Mouse (Mus musculus): ENCODE measurements at regions not wholly inside any gene's neighbourhood (a gene's known extent, or its start where the extent isn't known, plus 50 kb on each side); places are given as distances from the start of the nearest gene placed in this dataset.
"Not testable (repeated sequence)": the region's sequence is repeated elsewhere in the genome, so short reads cannot be mapped to it uniquely, and the experiment has no call there.

- 62% methylated on average over 9 of the region's 9 CpGs for WGBS
These were observed 171.1 kb upstream of the Arglu1 start for GRCm38 (mm10) chr8:8861331-8861940.

GRCm38 (mm10) chr8:8858636-8859035 is 168.3 kb upstream of the Arglu1 start:
- Histone ChIP-seq H3K4me1 (ENCODE audit: control insufficient read depth, insufficient read depth, low read length) (no peaks in the 10 kb centered on the region), H3K27me3 (ENCODE audit: control insufficient read depth, insufficient read depth, low read length) (peaks cover 4% of the 10 kb centered on the region; the same call in 1 of the 2 replicates), H3K36me3 (ENCODE audit: control insufficient read depth, insufficient read depth, low read length) (no peaks in the 10 kb centered on the region), H3K4me2 (no peak overlapping the region), H3K27ac (ENCODE audit: low read depth, low read length) (no peak overlapping the region), H3K9me3 (ENCODE audit: control insufficient read depth, low read length) (no peaks in the 10 kb centered on the region), H3K4me3 (ENCODE audit: low read depth, low read length) (no peak overlapping the region), H3K9ac (ENCODE audit: low read length) (no peak overlapping the region)
- no peak for DNase-seq (ENCODE audit: low spot score, missing footprints)
- no peak for ATAC-seq (ENCODE audit: low FRiP score)
- 79% methylated on average over 3 of the region's 3 CpGs for WGBS

More at GRCm38 (mm10) chr8:8861331-8861940, 171.1 kb upstream of the Arglu1 start:
- no peak overlapping the region for H3K9ac ChIP-seq (ENCODE audit: low read length)
- H3K27me3 ChIP-seq (ENCODE audit: control insufficient read depth, insufficient read depth, low read length): peaks cover 20% of the 10 kb centered on the region
- H3K27ac ChIP-seq (ENCODE audit: low read depth, low read length): no peak overlapping the region
- no peak for DNase-seq (ENCODE audit: low spot score, missing footprints)
- H3K36me3 ChIP-seq (ENCODE audit: control insufficient read depth, insufficient read depth, low read length): no peaks in the 10 kb centered on the region
- no peak overlapping the region for H3K4me2 ChIP-seq
- no peak overlapping the region for H3K4me3 ChIP-seq (ENCODE audit: low read depth, low read length)
- no peak for ATAC-seq (ENCODE audit: low FRiP score)
- no peaks in the 10 kb centered on the region for H3K4me1 ChIP-seq (ENCODE audit: control insufficient read depth, insufficient read depth, low read length)
- no peaks in the 10 kb centered on the region for H3K9me3 ChIP-seq (ENCODE audit: control insufficient read depth, low read length)

- peaks cover 5% of the 10 kb centered on the region; the same call in 1 of the 2 replicates for H3K4me1 ChIP-seq (ENCODE audit: control insufficient read depth, insufficient read depth, low read length)
- DNase-seq (ENCODE audit: low spot score, missing footprints) (peak; percentile 62), ATAC-seq (ENCODE audit: low FRiP score) (no peak)
- no peak overlapping the region for H3K27ac ChIP-seq (ENCODE audit: low read depth, low read length)
- peaks cover 7% of the 10 kb centered on the region for H3K27me3 ChIP-seq (ENCODE audit: control insufficient read depth, insufficient read depth, low read length)
- H3K9me3 ChIP-seq (ENCODE audit: control insufficient read depth, low read length): no peaks in the 10 kb centered on the region
- WGBS: 60% methylated on average over 7 of the region's 7 CpGs
- H3K9ac ChIP-seq (ENCODE audit: low read length): no peak overlapping the region
- no peaks in the 10 kb centered on the region for H3K36me3 ChIP-seq (ENCODE audit: control insufficient read depth, insufficient read depth, low read length)
- no peak overlapping the region for H3K4me3 ChIP-seq (ENCODE audit: low read depth, low read length)
- no peak overlapping the region for H3K4me2 ChIP-seq
These were observed 162.5 kb upstream of the Arglu1 start for GRCm38 (mm10) chr8:8852656-8853366.

GRCm38 (mm10) chr8:8851271-8851670 is 160.9 kb upstream of the Arglu1 start:
- H3K27me3 ChIP-seq (ENCODE audit: control insufficient read depth, insufficient read depth, low read length): peaks cover 7% of the 10 kb centered on the region

GRCm38 (mm10) chr8:8850766-8851165 is 160.4 kb upstream of the Arglu1 start:
- Histone ChIP-seq H3K27ac (ENCODE audit: low read depth, low read length) (no peak overlapping the region), H3K36me3 (ENCODE audit: control insufficient read depth, insufficient read depth, low read length) (no peaks in the 10 kb centered on the region), H3K27me3 (ENCODE audit: control insufficient read depth, insufficient read depth, low read length) (peaks cover 7% of the 10 kb centered on the region)

More at GRCm38 (mm10) chr8:8851271-8851670, 160.9 kb upstream of the Arglu1 start:
- H3K4me3 ChIP-seq (ENCODE audit: low read depth, low read length): no peak overlapping the region
- H3K36me3 ChIP-seq (ENCODE audit: control insufficient read depth, insufficient read depth, low read length): no peaks in the 10 kb centered on the region
- DNase-seq (ENCODE audit: low spot score, missing footprints): peak; percentile 60
- peaks cover 5% of the 10 kb centered on the region; the same call in 1 of the 2 replicates for H3K4me1 ChIP-seq (ENCODE audit: control insufficient read depth, insufficient read depth, low read length)
- no peak for ATAC-seq (ENCODE audit: low FRiP score)
- H3K4me2 ChIP-seq: no peak overlapping the region
- H3K9ac ChIP-seq (ENCODE audit: low read length): no peak overlapping the region
- no peak overlapping the region for H3K27ac ChIP-seq (ENCODE audit: low read depth, low read length)
- WGBS: 82% methylated on average over 4 of the region's 4 CpGs
- no peaks in the 10 kb centered on the region for H3K9me3 ChIP-seq (ENCODE audit: control insufficient read depth, low read length)

GRCm38 (mm10) chr8:8847579-8847978 is 157.3 kb upstream of the Arglu1 start:
- Histone ChIP-seq H3K4me3 (ENCODE audit: low read depth, low read length) (no peak overlapping the region), H3K9ac (ENCODE audit: low read length) (no peak overlapping the region), H3K4me1 (ENCODE audit: control insufficient read depth, insufficient read depth, low read length) (no peaks in the 10 kb centered on the region), H3K9me3 (ENCODE audit: control insufficient read depth, low read length) (no peaks in the 10 kb centered on the region), H3K27ac (ENCODE audit: low read depth, low read length) (no peak overlapping the region), H3K27me3 (ENCODE audit: control insufficient read depth, insufficient read depth, low read length) (peaks cover 5% of the 10 kb centered on the region), H3K4me2 (no peak overlapping the region), H3K36me3 (ENCODE audit: control insufficient read depth, insufficient read depth, low read length) (no peaks in the 10 kb centered on the region)
- ATAC-seq (ENCODE audit: low FRiP score) (no peak), DNase-seq (ENCODE audit: low spot score, missing footprints) (no peak)
- WGBS: 91% methylated on average over 10 of the region's 10 CpGs

More at GRCm38 (mm10) chr8:8850766-8851165, 160.4 kb upstream of the Arglu1 start:
- ATAC-seq (ENCODE audit: low FRiP score): no peak
- 69% methylated on average over 8 of the region's 8 CpGs for WGBS
- Histone ChIP-seq H3K9ac (ENCODE audit: low read length) (no peak overlapping the region), H3K9me3 (ENCODE audit: control insufficient read depth, low read length) (no peaks in the 10 kb centered on the region), H3K4me1 (ENCODE audit: control insufficient read depth, insufficient read depth, low read length) (peaks cover 5% of the 10 kb centered on the region; the same call in 1 of the 2 replicates), H3K4me2 (no peak overlapping the region), H3K4me3 (ENCODE audit: low read depth, low read length) (no peak overlapping the region)
- DNase-seq (ENCODE audit: low spot score, missing footprints): peak; percentile 78

- no peak overlapping the region for H3K4me2 ChIP-seq
- no peak overlapping the region for H3K9ac ChIP-seq (ENCODE audit: low read length)
- H3K27me3 ChIP-seq (ENCODE audit: control insufficient read depth, insufficient read depth, low read length): no peaks in the 10 kb centered on the region
- H3K27ac ChIP-seq (ENCODE audit: low read depth, low read length): no peak overlapping the region
- no peaks in the 10 kb centered on the region for H3K36me3 ChIP-seq (ENCODE audit: control insufficient read depth, insufficient read depth, low read length)
- no peaks in the 10 kb centered on the region for H3K4me1 ChIP-seq (ENCODE audit: control insufficient read depth, insufficient read depth, low read length)
- 74% methylated on average over 2 of the region's 2 CpGs for WGBS
- ATAC-seq (ENCODE audit: low FRiP score): no peak
- H3K4me3 ChIP-seq (ENCODE audit: low read depth, low read length): no peak overlapping the region
- no peaks in the 10 kb centered on the region for H3K9me3 ChIP-seq (ENCODE audit: control insufficient read depth, low read length)
- no peak for DNase-seq (ENCODE audit: low spot score, missing footprints)
These were observed 152.0 kb upstream of the Arglu1 start for GRCm38 (mm10) chr8:8842326-8842725.

GRCm38 (mm10) chr8:8836166-8836565 is 145.8 kb upstream of the Arglu1 start:
- not testable (repeated sequence) for DNase-seq (ENCODE audit: low spot score, missing footprints); ATAC-seq (ENCODE audit: low FRiP score); H3K4me3 ChIP-seq (ENCODE audit: low read depth, low read length); H3K9ac ChIP-seq (ENCODE audit: low read length); H3K36me3 ChIP-seq (ENCODE audit: control insufficient read depth, insufficient read depth, low read length); H3K4me1 ChIP-seq (ENCODE audit: control insufficient read depth, insufficient read depth, low read length); H3K4me2 ChIP-seq; H3K9me3 ChIP-seq (ENCODE audit: control insufficient read depth, low read length); H3K27me3 ChIP-seq (ENCODE audit: control insufficient read depth, insufficient read depth, low read length); H3K27ac ChIP-seq (ENCODE audit: low read depth, low read length)
- 70% methylated on average over 11 of the region's 11 CpGs for WGBS

- Histone ChIP-seq H3K27ac (ENCODE audit: low read depth, low read length) (no peak overlapping the region), H3K9me3 (ENCODE audit: control insufficient read depth, low read length) (no peaks in the 10 kb centered on the region), H3K27me3 (ENCODE audit: control insufficient read depth, insufficient read depth, low read length) (no peaks in the 10 kb centered on the region), H3K36me3 (ENCODE audit: control insufficient read depth, insufficient read depth, low read length) (no peaks in the 10 kb centered on the region), H3K4me2 (no peak overlapping the region), H3K4me1 (ENCODE audit: control insufficient read depth, insufficient read depth, low read length) (no peaks in the 10 kb centered on the region), H3K9ac (ENCODE audit: low read length) (no peak overlapping the region), H3K4me3 (ENCODE audit: low read depth, low read length) (no peak overlapping the region)
- DNase-seq (ENCODE audit: low spot score, missing footprints) (no peak), ATAC-seq (ENCODE audit: low FRiP score) (no peak)
- 79% methylated on average over 6 of the region's 6 CpGs for WGBS
These were observed 141.0 kb upstream of the Arglu1 start for GRCm38 (mm10) chr8:8831306-8831705.

Data from midbrain, embryonic 11.5 days (tissue).